Mouse (Mus musculus): ENCODE measurements around the gene Ubash3b.

Ubash3b gene

GRCm38 (mm10) chr9:40984313-40984712 is 177.2 kb downstream of the Ubash3b start:
- DNase-seq, result no peak

GRCm38 (mm10) chr9:40983758-40984157 is 177.7 kb downstream of the Ubash3b start:
- DNase-seq, result no peak

DNA sequence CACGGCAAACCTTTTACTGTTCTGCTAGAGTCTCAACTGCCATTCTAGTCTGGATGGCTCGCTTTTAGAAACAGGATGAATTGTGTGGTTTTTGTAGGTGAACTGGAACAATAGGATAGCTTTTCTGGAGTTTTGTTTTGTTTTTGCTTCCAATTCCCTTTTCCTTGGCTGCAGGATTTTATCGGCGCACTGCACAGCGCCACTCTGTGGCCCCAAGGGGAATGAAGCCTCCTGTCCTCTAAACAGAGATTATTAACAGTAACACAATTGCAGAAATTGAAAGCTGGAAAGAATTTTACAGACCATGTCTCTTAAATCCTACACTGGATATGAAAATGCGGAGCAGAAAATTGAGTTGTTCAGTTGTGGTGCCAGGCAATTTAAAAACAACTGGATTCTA is 179.0 kb downstream of the Ubash3b start:
- no peak for DNase-seq

DNA sequence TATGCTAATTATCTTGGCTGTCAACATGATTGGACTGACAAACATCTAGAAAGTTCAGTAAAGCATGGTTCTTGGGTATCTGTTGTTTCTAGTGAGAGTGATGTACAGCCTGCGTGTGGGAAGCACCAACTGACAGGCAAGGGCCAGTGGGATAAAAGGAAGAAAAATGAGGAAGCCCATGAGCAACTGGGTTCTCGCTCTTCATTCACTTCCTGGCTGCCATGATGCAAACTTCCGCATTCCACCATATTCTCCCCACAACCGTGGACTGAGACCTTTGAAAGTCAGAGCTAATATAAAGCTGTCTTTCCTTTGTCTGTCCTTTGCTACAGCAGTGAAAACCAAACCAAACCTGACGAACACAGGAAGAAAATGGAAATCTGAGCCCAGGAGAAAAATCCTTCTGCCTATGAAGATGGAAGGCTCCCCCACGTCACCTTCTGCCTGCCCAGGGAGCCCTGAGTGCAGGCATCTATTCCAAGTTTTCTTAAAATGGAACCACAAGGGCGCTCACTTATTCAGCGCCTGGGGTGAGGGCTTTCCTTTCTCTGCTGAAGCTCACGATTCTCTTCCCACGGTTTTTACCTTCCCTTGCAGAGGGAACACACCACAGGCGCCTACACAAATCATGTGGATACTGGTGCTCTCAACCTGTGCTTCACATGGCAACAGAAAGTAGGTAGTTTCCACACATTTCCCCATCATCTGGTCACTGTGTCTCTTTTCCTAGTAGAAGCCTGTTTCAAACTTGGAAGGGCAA is 187.3 kb downstream of the Ubash3b start:
- no peak for DNase-seq

GRCm38 (mm10) chr9:40964418-40964714 is 197.1 kb downstream of the Ubash3b start:
- no peak for DNase-seq

GRCm38 (mm10) chr9:40963586-40964417 is 197.7 kb downstream of the Ubash3b start, which contains the start of gene Jhy:
Jhy (minus strand) TSS chr9:40964118.
- DNase-seq, result no peak

GRCm38 (mm10) chr9:40961401-40961800 is 200.1 kb downstream of the Ubash3b start:
- no peak for DNase-seq

All from thymus, postnatal 14 days (tissue).